Mouse (Mus musculus): Measurements from ENCODE around the gene Primpol. TPM values are rescaled to one million over a fixed set of nuclear protein-coding genes. Genes with fewer than 3 reads are reported as not detected.

The Primpol gene
- polyA plus RNA-seq, 1 experiment from 2014 or later, result 4.2 TPM

- WGBS (ENCODE audit: insufficient replicate concordance), result 33% methylated on average over 6 of the region's 6 CpGs
Measured at GRCm38 (mm10) chr8:46639010-46639571, 22.1 kb upstream of the Primpol start.

DNA sequence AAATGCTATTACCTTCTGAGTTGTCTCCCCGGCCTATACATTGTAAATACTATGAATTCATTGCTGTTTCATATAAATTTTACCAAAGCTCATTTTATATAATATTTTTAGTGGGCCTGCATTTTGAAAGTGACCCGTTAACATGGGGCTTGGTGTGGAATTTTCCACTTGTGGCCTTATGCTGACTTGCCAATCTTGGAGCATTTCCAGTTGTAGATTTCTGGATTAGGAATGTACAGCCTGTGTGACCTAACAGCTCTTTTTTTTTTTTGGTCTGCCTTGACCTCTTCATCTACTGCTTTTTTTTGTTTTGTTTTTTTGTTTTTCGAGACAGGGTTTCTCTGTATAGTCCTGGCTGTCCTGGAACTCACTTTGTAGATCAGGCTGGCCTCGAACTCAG, 13.9 kb upstream of the Primpol start:
- Histone ChIP-seq H3K9me3 (ENCODE audit: low read length) (no peaks in the 10 kb centered on the region), H3K4me1 (ENCODE audit: insufficient read depth) (peaks cover 16% of the 10 kb centered on the region), H3K9ac (replicated peaks) (no peak overlapping the region), H3K4me3 (ENCODE audit: low read depth, low read length) (no peak overlapping the region), H3K36me3 (replicated peaks; ENCODE audit: insufficient read depth, low read length) (peaks cover 43% of the 10 kb centered on the region), H3K4me2 (ENCODE audit: low read depth, low read length) (no peak overlapping the region), H3K27ac (ENCODE audit: low read depth) (no peak overlapping the region), H3K27me3 (ENCODE audit: insufficient read depth, low read length) (no peaks in the 10 kb centered on the region)
- no peak for DNase-seq
- no peak for TF ChIP-seq EP300 (IDR thresholded peaks at IDR 0.05; ENCODE audit: low read depth)
- no peak for TF ChIP-seq CTCF (IDR thresholded peaks at IDR 0.05; ENCODE audit: low read depth)
- WGBS (ENCODE audit: insufficient replicate concordance), result 85% methylated on average over 4 of the region's 4 CpGs
- ATAC-seq, result no peak

More at GRCm38 (mm10) chr8:46639010-46639571, 22.1 kb upstream of the Primpol start:
- no peaks in the 10 kb centered on the region; the same call in 1 of the 2 replicates for H3K9me3 ChIP-seq (ENCODE audit: low read length)
- ATAC-seq, result peak; percentile 43; the same call in 1 of the 2 replicates
- no peak overlapping the region for H3K4me3 ChIP-seq (ENCODE audit: low read depth, low read length)
- no peak overlapping the region for H3K9ac ChIP-seq (replicated peaks)
- DNase-seq, result peak; percentile 17
- H3K27me3 ChIP-seq (ENCODE audit: insufficient read depth, low read length), result no peaks in the 10 kb centered on the region
- H3K27ac ChIP-seq (ENCODE audit: low read depth), result no peak overlapping the region
- TF ChIP-seq EP300 (IDR thresholded peaks at IDR 0.05; ENCODE audit: low read depth) (0 out of 2 replicates have a peak, but pooled peaks have one; percentile 12), CTCF (IDR thresholded peaks at IDR 0.05; ENCODE audit: low read depth) (no peak)
- H3K4me1 ChIP-seq (ENCODE audit: insufficient read depth), result no peaks in the 10 kb centered on the region; the same call in 1 of the 2 replicates
- peaks cover 35% of the 10 kb centered on the region for H3K36me3 ChIP-seq (replicated peaks; ENCODE audit: insufficient read depth, low read length)
- H3K4me2 ChIP-seq (ENCODE audit: low read depth, low read length), result no peak overlapping the region

GRCm38 (mm10) chr8:46630422-46630821, 13.4 kb upstream of the Primpol start:
- H3K4me1 ChIP-seq (ENCODE audit: insufficient read depth), result peaks cover 16% of the 10 kb centered on the region
- DNase-seq (no peak), ATAC-seq (no peak)
- no peaks in the 10 kb centered on the region for H3K9me3 ChIP-seq (ENCODE audit: low read length)
- 95% methylated on average over 3 of the region's 3 CpGs for WGBS (ENCODE audit: insufficient replicate concordance)
- H3K27ac ChIP-seq (ENCODE audit: low read depth), result no peak overlapping the region
- H3K4me2 ChIP-seq (ENCODE audit: low read depth, low read length), result no peak overlapping the region
- no peaks in the 10 kb centered on the region for H3K27me3 ChIP-seq (ENCODE audit: insufficient read depth, low read length)
- H3K36me3 ChIP-seq (replicated peaks; ENCODE audit: insufficient read depth, low read length), result peaks cover 40% of the 10 kb centered on the region
- H3K9ac ChIP-seq (replicated peaks), result no peak overlapping the region
- TF ChIP-seq CTCF (IDR thresholded peaks at IDR 0.05; ENCODE audit: low read depth), result no peak
- no peak for TF ChIP-seq EP300 (IDR thresholded peaks at IDR 0.05; ENCODE audit: low read depth)
- no peak overlapping the region for H3K4me3 ChIP-seq (ENCODE audit: low read depth, low read length)

- TF ChIP-seq CTCF (IDR thresholded peaks at IDR 0.05; ENCODE audit: low read depth) (no peak), EP300 (IDR thresholded peaks at IDR 0.05; ENCODE audit: low read depth) (no peak)
- no peak overlapping the region for H3K9ac ChIP-seq (replicated peaks)
- H3K27ac ChIP-seq (ENCODE audit: low read depth), result no peak overlapping the region
- H3K36me3 ChIP-seq (replicated peaks; ENCODE audit: insufficient read depth, low read length), result peaks cover 23% of the 10 kb centered on the region
- H3K9me3 ChIP-seq (ENCODE audit: low read length), result no peaks in the 10 kb centered on the region
- no peak overlapping the region for H3K4me3 ChIP-seq (ENCODE audit: low read depth, low read length)
- WGBS (ENCODE audit: insufficient replicate concordance), result 74% methylated on average over 1 of the region's 1 CpGs
- no peak overlapping the region for H3K4me2 ChIP-seq (ENCODE audit: low read depth, low read length)
- peaks cover 21% of the 10 kb centered on the region for H3K4me1 ChIP-seq (ENCODE audit: insufficient read depth)
- no peak for DNase-seq
- H3K27me3 ChIP-seq (ENCODE audit: insufficient read depth, low read length), result no peaks in the 10 kb centered on the region
- no peak for ATAC-seq
Measured at GRCm38 (mm10) chr8:46628645-46629044, 11.6 kb upstream of the Primpol start.

- Histone ChIP-seq H3K27ac (ENCODE audit: low read depth) (no peak overlapping the region), H3K4me2 (ENCODE audit: low read depth, low read length) (no peak overlapping the region), H3K4me3 (ENCODE audit: low read depth, low read length) (no peak overlapping the region), H3K36me3 (replicated peaks; ENCODE audit: insufficient read depth, low read length) (peaks cover 18% of the 10 kb centered on the region), H3K9ac (replicated peaks) (no peak overlapping the region), H3K27me3 (ENCODE audit: insufficient read depth, low read length) (no peaks in the 10 kb centered on the region), H3K9me3 (ENCODE audit: low read length) (no peaks in the 10 kb centered on the region), H3K4me1 (ENCODE audit: insufficient read depth) (peaks cover 21% of the 10 kb centered on the region)
- 66% methylated on average over 7 of the region's 7 CpGs for WGBS (ENCODE audit: insufficient replicate concordance)
- DNase-seq (no peak), ATAC-seq (no peak)
- TF ChIP-seq EP300 (IDR thresholded peaks at IDR 0.05; ENCODE audit: low read depth), result no peak
- TF ChIP-seq CTCF (IDR thresholded peaks at IDR 0.05; ENCODE audit: low read depth), result no peak
Measured at GRCm38 (mm10) chr8:46627881-46628280, 10.9 kb upstream of the Primpol start.

- Histone ChIP-seq H3K4me3 (ENCODE audit: low read depth, low read length) (no peak overlapping the region), H3K27me3 (ENCODE audit: insufficient read depth, low read length) (no peaks in the 10 kb centered on the region), H3K9me3 (ENCODE audit: low read length) (no peaks in the 10 kb centered on the region), H3K4me1 (ENCODE audit: insufficient read depth) (peaks cover 21% of the 10 kb centered on the region), H3K27ac (ENCODE audit: low read depth) (no peak overlapping the region), H3K4me2 (ENCODE audit: low read depth, low read length) (no peak overlapping the region), H3K36me3 (replicated peaks; ENCODE audit: insufficient read depth, low read length) (peaks cover 7% of the 10 kb centered on the region), H3K9ac (replicated peaks) (no peak overlapping the region)
- TF ChIP-seq CTCF (IDR thresholded peaks at IDR 0.05; ENCODE audit: low read depth) (no peak), EP300 (IDR thresholded peaks at IDR 0.05; ENCODE audit: low read depth) (no peak)
- DNase-seq, result no peak
- 91% methylated on average over 5 of the region's 5 CpGs for WGBS (ENCODE audit: insufficient replicate concordance)
- no peak for ATAC-seq
Measured at GRCm38 (mm10) chr8:46626642-46627041, 9.6 kb upstream of the Primpol start.
